Mouse (Mus musculus): ENCODE data around the gene Mrps23. TPM values are rescaled to one million over a fixed set of nuclear protein-coding genes. Genes with fewer than 3 reads are reported as not detected.

Mrps23 gene
- polyA plus RNA-seq, 1 experiment from 2014 or later: 59.4 TPM

DNA sequence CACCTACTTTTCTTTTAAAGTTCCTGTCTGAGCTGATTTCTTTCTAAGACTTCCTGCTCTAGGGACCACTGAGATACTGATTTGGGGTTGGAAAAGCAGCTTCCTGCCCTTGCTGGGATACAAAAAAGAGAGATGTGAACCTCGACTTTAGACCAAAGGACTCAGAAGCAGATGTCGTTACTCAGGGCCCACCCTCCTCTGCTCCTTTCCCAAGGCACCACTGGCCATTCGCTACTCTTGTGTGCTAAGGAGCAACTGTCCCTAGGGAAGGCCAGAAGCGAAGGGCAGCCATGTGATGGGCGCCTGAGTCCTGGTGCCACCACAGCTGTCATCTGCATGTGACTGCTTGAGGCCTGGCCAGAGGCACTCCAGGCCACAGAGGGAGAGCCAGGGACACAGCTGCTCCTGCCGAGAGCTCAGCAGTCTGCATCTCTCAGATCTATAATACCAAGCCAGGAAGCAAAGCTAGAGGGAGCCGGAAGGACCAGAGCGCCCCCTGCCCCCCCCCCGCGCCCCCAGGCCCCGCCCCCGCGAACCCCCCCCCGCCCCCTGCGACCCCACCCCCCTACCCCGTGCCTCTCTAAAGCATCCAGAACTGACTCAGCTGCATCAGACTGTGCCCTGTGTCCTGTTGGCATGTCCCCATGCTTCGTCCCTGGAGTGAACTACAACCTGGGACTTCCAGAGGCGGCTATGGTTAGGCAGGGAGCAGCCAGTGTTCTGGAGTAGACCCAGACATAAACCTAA, 48.8 kb downstream of the Mrps23 start:
- Histone ChIP-seq H3K36me3 (ENCODE audit: control insufficient read depth, insufficient read depth, low read length) (no peaks in the 10 kb centered on the region), H3K4me1 (ENCODE audit: control insufficient read depth, insufficient read depth, low read length) (no peaks in the 10 kb centered on the region), H3K9me3 (ENCODE audit: control insufficient read depth, low read length) (no peaks in the 10 kb centered on the region), H3K4me2 (ENCODE audit: low read depth, low read length) (no peak overlapping the region), H3K27ac (replicated peaks; ENCODE audit: low read depth, low read length) (no peak overlapping the region; the same call in 1 of the 2 replicates), H3K27me3 (replicated peaks; ENCODE audit: control insufficient read depth, insufficient read depth, low read length) (no peaks in the 10 kb centered on the region), H3K9ac (ENCODE audit: low read depth, low read length) (no peak overlapping the region), H3K4me3 (ENCODE audit: low read depth, low read length) (no peak overlapping the region)
- WGBS: 23% methylated on average over 13 of the region's 18 CpGs
- ATAC-seq (ENCODE audit: low read depth) (peak; percentile 67), DNase-seq (ENCODE audit: low spot score) (peak; percentile 66)

DNA sequence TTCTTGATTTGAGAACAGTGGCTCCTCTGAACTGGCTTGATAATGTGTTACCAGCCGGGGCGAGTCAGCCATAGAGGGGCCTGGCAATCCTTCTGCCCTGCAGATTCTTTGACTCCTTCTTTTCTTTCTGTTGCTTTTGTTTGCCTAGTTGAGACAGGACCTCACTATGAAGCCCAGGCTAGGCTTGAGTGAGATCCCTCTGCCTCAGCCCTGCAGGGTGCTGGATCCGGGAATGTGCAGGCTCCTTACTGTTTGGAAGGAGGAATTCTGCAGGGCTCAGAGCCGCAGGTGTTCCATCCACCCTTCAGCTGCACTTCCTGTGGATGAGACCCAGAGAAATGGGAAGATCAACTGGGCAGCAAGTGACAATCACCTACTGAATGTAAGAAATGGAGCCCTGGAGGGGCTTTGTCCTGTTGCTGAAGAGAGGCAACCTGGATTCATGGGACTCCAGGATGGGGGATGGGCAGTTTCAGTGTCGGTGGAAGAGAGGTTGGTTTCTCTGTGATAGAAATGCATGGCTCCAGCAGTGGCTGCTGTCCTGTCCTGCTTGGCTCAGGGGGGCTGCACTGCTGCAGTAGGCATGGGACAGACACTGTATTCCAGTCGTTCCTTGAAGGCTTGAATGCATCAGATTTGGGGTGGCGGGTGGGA, 49.5 kb downstream of the Mrps23 start:
- Histone ChIP-seq H3K36me3 (ENCODE audit: control insufficient read depth, insufficient read depth, low read length) (no peaks in the 10 kb centered on the region), H3K27ac (replicated peaks; ENCODE audit: low read depth, low read length) (no peak overlapping the region), H3K9me3 (ENCODE audit: control insufficient read depth, low read length) (no peaks in the 10 kb centered on the region), H3K27me3 (replicated peaks; ENCODE audit: control insufficient read depth, insufficient read depth, low read length) (no peaks in the 10 kb centered on the region), H3K4me3 (ENCODE audit: low read depth, low read length) (no peak overlapping the region), H3K4me1 (ENCODE audit: control insufficient read depth, insufficient read depth, low read length) (no peaks in the 10 kb centered on the region), H3K9ac (ENCODE audit: low read depth, low read length) (no peak overlapping the region), H3K4me2 (ENCODE audit: low read depth, low read length) (no peak overlapping the region)
- DNase-seq (ENCODE audit: low spot score) (no peak), ATAC-seq (ENCODE audit: low read depth) (no peak)
- 50% methylated on average over 7 of the region's 7 CpGs for WGBS

DNA sequence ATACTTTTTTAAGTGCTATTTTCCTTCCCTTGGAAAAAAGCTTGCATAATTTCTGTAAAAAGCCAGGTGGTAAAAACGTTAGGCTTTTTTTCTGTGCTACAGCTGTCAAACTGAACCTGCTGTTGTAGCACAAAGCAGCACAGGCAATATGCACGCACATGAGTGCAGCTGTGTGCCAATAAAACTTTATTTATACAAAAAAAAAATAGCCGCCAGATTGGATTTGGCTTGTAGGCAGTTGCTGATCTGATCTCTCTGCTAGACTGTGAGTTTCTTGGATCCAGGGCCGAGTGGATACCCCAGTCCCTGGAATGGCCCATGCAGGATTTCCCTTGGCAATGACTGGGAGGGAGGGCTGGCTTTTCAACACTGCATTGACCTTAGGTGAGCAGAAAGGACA, 53.5 kb downstream of the Mrps23 start:
- Histone ChIP-seq H3K27ac (replicated peaks; ENCODE audit: low read depth, low read length) (no peak overlapping the region), H3K4me1 (ENCODE audit: control insufficient read depth, insufficient read depth, low read length) (no peaks in the 10 kb centered on the region), H3K27me3 (replicated peaks; ENCODE audit: control insufficient read depth, insufficient read depth, low read length) (no peaks in the 10 kb centered on the region), H3K4me3 (ENCODE audit: low read depth, low read length) (no peak overlapping the region), H3K9ac (ENCODE audit: low read depth, low read length) (no peak overlapping the region), H3K9me3 (ENCODE audit: control insufficient read depth, low read length) (0 out of 2 replicates have a peak, but pooled peaks cover 8% of the 10 kb centered on the region), H3K36me3 (ENCODE audit: control insufficient read depth, insufficient read depth, low read length) (no peaks in the 10 kb centered on the region), H3K4me2 (ENCODE audit: low read depth, low read length) (no peak overlapping the region)
- DNase-seq (ENCODE audit: low spot score) (no peak), ATAC-seq (ENCODE audit: low read depth) (no peak)
- 75% methylated on average over 4 of the region's 4 CpGs for WGBS

DNA sequence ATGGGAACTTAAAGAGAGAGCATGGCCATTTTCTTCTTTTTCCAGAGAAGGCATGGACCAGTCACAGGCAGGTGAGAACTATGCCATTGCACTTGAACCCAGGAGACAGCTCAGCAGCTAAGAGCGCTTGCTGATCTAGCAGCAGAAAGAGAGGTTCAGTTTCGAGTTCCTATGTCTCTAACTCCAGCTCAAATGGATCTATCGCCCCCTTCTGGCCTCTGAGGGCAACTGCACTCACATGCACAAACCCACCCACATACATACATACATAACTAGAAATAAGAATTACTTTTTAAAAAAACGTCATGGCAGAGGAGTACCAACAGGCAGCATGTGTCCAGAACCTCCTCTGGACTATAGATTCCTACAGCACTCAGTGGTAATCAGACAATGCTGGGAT, 54.0 kb downstream of the Mrps23 start:
- H3K27me3 ChIP-seq (replicated peaks; ENCODE audit: control insufficient read depth, insufficient read depth, low read length): no peaks in the 10 kb centered on the region
- H3K27ac ChIP-seq (replicated peaks; ENCODE audit: low read depth, low read length): no peak overlapping the region
- H3K9me3 ChIP-seq (ENCODE audit: control insufficient read depth, low read length): 0 out of 2 replicates have a peak, but pooled peaks cover 8% of the 10 kb centered on the region
- no peaks in the 10 kb centered on the region for H3K36me3 ChIP-seq (ENCODE audit: control insufficient read depth, insufficient read depth, low read length)
- no peak overlapping the region for H3K4me3 ChIP-seq (ENCODE audit: low read depth, low read length)
- ATAC-seq (ENCODE audit: low read depth) (no peak), DNase-seq (ENCODE audit: low spot score) (no peak)
- WGBS: 84% methylated on average over 4 of the region's 4 CpGs
- H3K4me1 ChIP-seq (ENCODE audit: control insufficient read depth, insufficient read depth, low read length): no peaks in the 10 kb centered on the region
- H3K9ac ChIP-seq (ENCODE audit: low read depth, low read length): no peak overlapping the region
- H3K4me2 ChIP-seq (ENCODE audit: low read depth, low read length): no peak overlapping the region

DNA sequence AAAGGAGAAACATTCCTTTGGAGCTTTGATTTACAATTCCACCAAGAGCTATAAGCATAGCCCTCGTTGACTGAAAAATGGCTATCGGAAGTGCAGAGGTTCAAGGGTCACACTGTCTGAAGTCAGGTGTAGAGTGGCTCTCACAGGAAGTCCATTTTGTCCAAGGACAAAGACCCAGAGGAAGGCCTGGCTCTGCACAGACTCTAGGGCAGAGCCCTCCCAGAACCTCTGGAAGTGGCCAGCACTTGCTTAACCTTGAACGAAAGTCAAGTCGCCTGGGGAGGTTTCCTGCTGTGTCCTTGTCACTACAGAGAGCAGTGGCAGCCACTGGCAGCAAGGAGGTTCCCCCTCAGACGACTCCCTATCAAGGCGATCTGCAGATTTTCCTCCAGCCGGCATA, 56.3 kb downstream of the Mrps23 start:
- Histone ChIP-seq H3K36me3 (ENCODE audit: control insufficient read depth, insufficient read depth, low read length) (no peaks in the 10 kb centered on the region), H3K4me3 (ENCODE audit: low read depth, low read length) (no peak overlapping the region), H3K9ac (ENCODE audit: low read depth, low read length) (no peak overlapping the region), H3K4me1 (ENCODE audit: control insufficient read depth, insufficient read depth, low read length) (no peaks in the 10 kb centered on the region), H3K27me3 (replicated peaks; ENCODE audit: control insufficient read depth, insufficient read depth, low read length) (no peaks in the 10 kb centered on the region), H3K9me3 (ENCODE audit: control insufficient read depth, low read length) (0 out of 2 replicates have a peak, but pooled peaks cover 8% of the 10 kb centered on the region), H3K27ac (replicated peaks; ENCODE audit: low read depth, low read length) (no peak overlapping the region), H3K4me2 (ENCODE audit: low read depth, low read length) (no peak overlapping the region)
- WGBS: 49% methylated on average over 7 of the region's 7 CpGs
- no peak for ATAC-seq (ENCODE audit: low read depth)
- no peak for DNase-seq (ENCODE audit: low spot score)

Other genes with a start within 250 kb of the Mrps23 start
- 13.0 and 13.7 TPM in 2 replicates for gene Dynll2, start 216.9 kb upstream of the Mrps23 start, polyA plus RNA-seq (2014; fragmentation: Nextera tagmentation; extraction: Ambion mirVana)
- 291 and 327 TPM in 2 replicates for gene Srsf1, start 157.0 kb upstream of the Mrps23 start, polyA plus RNA-seq (2014; fragmentation: Nextera tagmentation; extraction: Ambion mirVana)
- gene Vezf1, start 136.1 kb upstream of the Mrps23 start, polyA plus RNA-seq (2014; fragmentation: Nextera tagmentation; extraction: Ambion mirVana): 35.3 and 36.6 TPM in 2 replicates
- 17.4 and 17.7 TPM in 2 replicates for gene Cuedc1, start 106.3 kb upstream of the Mrps23 start, polyA plus RNA-seq (2014; fragmentation: Nextera tagmentation; extraction: Ambion mirVana)
- not detected in 2 replicates for gene Ccdc182, start 89.7 kb downstream of the Mrps23 start, polyA plus RNA-seq (2014; fragmentation: Nextera tagmentation; extraction: Ambion mirVana)

All from embryonic facial prominence, embryonic 14.5 days (tissue).